Mouse (Mus musculus) midbrain, embryonic 12.5 days (tissue): Measurements from ENCODE around the gene Sae1. TPM values are rescaled to one million over a fixed set of nuclear protein-coding genes. Genes with fewer than 3 reads are reported as not detected.

Experiments
- ATAC-seq: fragments of 200-750 bp; cut with Nextera tagmentation; 2 replicates; pipeline ENCODE4 v1.8.0; 2017; ENCODE audit warnings: low read depth, moderate TSS enrichment, moderate library complexity; ENCODE audit not compliant: low FRiP score
- H3K27ac ChIP-seq: fragments of 300-500 bp; sonication (generic); replicated peaks from 2 replicates; pipeline ENCODE4 v1.5.1; 2016; ENCODE audit warnings: mild to moderate bottlenecking
- H3K27me3 ChIP-seq: fragments of 300-500 bp; sonication (generic); 2 replicates; pipeline ENCODE4 v1.6.1; 2016; ENCODE audit warnings: mild to moderate bottlenecking
- H3K36me3 ChIP-seq: fragments of 300-500 bp; sonication (generic); 2 replicates; pipeline ENCODE4 v1.6.1; 2016
- H3K4me1 ChIP-seq: fragments of 300-500 bp; sonication (generic); 2 replicates; pipeline ENCODE4 v1.6.1; 2016
- H3K4me2 ChIP-seq: fragments of 300-500 bp; sonication (generic); replicated peaks from 2 replicates; pipeline ENCODE4 v1.6.1; 2016; ENCODE audit warnings: mild to moderate bottlenecking, moderate library complexity
- H3K4me3 ChIP-seq: fragments of 300-500 bp; sonication (generic); 2 replicates; pipeline ENCODE4 v1.5.1; 2016; ENCODE audit warnings: mild to moderate bottlenecking
- H3K9ac ChIP-seq: fragments of 300-500 bp; sonication (generic); replicated peaks from 2 replicates; pipeline ENCODE4 v1.6.1; 2016; ENCODE audit warnings: mild to moderate bottlenecking, moderate library complexity
- H3K9me3 ChIP-seq: fragments of 300-500 bp; sonication (generic); 2 replicates; pipeline ENCODE4 v1.6.1; 2016; ENCODE audit warnings: mild to moderate bottlenecking
- WGBS: fragments of 180-500 bp; shearing (Covaris S2); methylation state at CpG from one replicate; pipeline ENCODE4 v1.1.7; 2016; 5-methylcytosine and 5-hydroxymethylcytosine counted together
- polyA plus RNA-seq: library from polyadenylated mRNA; unstranded; fragments of >200 nt; fragmentation: Nextera tagmentation; extraction: Ambion mirVana; gene quantifications from 2 replicates; pipeline ENCODE4 v1.2.1, GENCODE M21; 2016

Gene Sae1
- polyA plus RNA-seq, 1 experiment from 2014 or later: 331 TPM

- Histone ChIP-seq H3K4me3 (no peak overlapping the region), H3K9me3 (no peaks in the 10 kb centered on the region), H3K27ac (peak overlapping the region; percentile 72), H3K4me2 (no peak overlapping the region), H3K27me3 (no peaks in the 10 kb centered on the region), H3K36me3 (peaks cover 32% of the 10 kb centered on the region), H3K4me1 (peaks cover 24% of the 10 kb centered on the region), H3K9ac (no peak overlapping the region)
- no peak for ATAC-seq
- 29% methylated on average over 2 of the region's 2 CpGs for WGBS
Measured at GRCm38 (mm10) chr7:16412930-16413329, 25.3 kb upstream of the Sae1 start.

GRCm38 (mm10) chr7:16412220-16412896 is 24.8 kb upstream of the Sae1 start:
- Histone ChIP-seq H3K36me3 (peaks cover 29% of the 10 kb centered on the region), H3K4me2 (no peak overlapping the region)

GRCm38 (mm10) chr7:16411100-16411499 is 23.5 kb upstream of the Sae1 start:
- 0 out of 2 replicates have a peak overlapping the region, but pooled peaks have one; percentile 8 for H3K27ac ChIP-seq
- 91% methylated on average over 5 of the region's 5 CpGs for WGBS
- no peak overlapping the region for H3K9ac ChIP-seq
- H3K4me1 ChIP-seq: peaks cover 27% of the 10 kb centered on the region
- no peaks in the 10 kb centered on the region for H3K27me3 ChIP-seq
- H3K36me3 ChIP-seq: peaks cover 17% of the 10 kb centered on the region
- H3K4me3 ChIP-seq: no peak overlapping the region
- no peaks in the 10 kb centered on the region for H3K9me3 ChIP-seq
- no peak overlapping the region for H3K4me2 ChIP-seq
- ATAC-seq: no peak

More at GRCm38 (mm10) chr7:16412220-16412896, 24.8 kb upstream of the Sae1 start:
- WGBS: 88% methylated on average over 8 of the region's 8 CpGs
- peaks cover 24% of the 10 kb centered on the region for H3K4me1 ChIP-seq
- no peak overlapping the region for H3K9ac ChIP-seq
- no peak overlapping the region for H3K4me3 ChIP-seq
- H3K27me3 ChIP-seq: no peaks in the 10 kb centered on the region
- H3K9me3 ChIP-seq: no peaks in the 10 kb centered on the region
- no peak for ATAC-seq
- peak overlapping the region; percentile 72 for H3K27ac ChIP-seq

GRCm38 (mm10) chr7:16406978-16407377 is 19.4 kb upstream of the Sae1 start:
- 93% methylated on average over 3 of the region's 3 CpGs for WGBS
- H3K27ac ChIP-seq: no peak overlapping the region
- H3K36me3 ChIP-seq: 0 out of 2 replicates have a peak, but pooled peaks cover 7% of the 10 kb centered on the region
- no peak for ATAC-seq
- no peak overlapping the region for H3K4me2 ChIP-seq
- peaks cover 34% of the 10 kb centered on the region for H3K4me1 ChIP-seq
- no peak overlapping the region for H3K9ac ChIP-seq
- no peaks in the 10 kb centered on the region for H3K27me3 ChIP-seq
- H3K4me3 ChIP-seq: no peak overlapping the region
- H3K9me3 ChIP-seq: no peaks in the 10 kb centered on the region

- Histone ChIP-seq H3K27ac (peak overlapping the region; percentile 60), H3K4me1 (peaks cover 32% of the 10 kb centered on the region), H3K36me3 (0 out of 2 replicates have a peak, but pooled peaks cover 7% of the 10 kb centered on the region), H3K4me3 (no peak overlapping the region), H3K9ac (0 out of 2 replicates have a peak overlapping the region, but pooled peaks have one; percentile 25), H3K9me3 (no peaks in the 10 kb centered on the region), H3K27me3 (no peaks in the 10 kb centered on the region), H3K4me2 (peak overlapping the region; percentile 16)
- ATAC-seq: no peak
- WGBS: 73% methylated on average over 11 of the region's 11 CpGs
Measured at GRCm38 (mm10) chr7:16405516-16406351, 18.1 kb upstream of the Sae1 start.

- Histone ChIP-seq H3K9ac (peak overlapping the region; percentile 25; the same call in 1 of the 2 replicates), H3K9me3 (no peaks in the 10 kb centered on the region), H3K4me2 (0 out of 2 replicates have a peak overlapping the region, but pooled peaks have one; percentile 16), H3K27me3 (no peaks in the 10 kb centered on the region), H3K4me1 (peaks cover 32% of the 10 kb centered on the region), H3K27ac (peak overlapping the region; percentile 60; the same call in 1 of the 2 replicates), H3K36me3 (0 out of 2 replicates have a peak, but pooled peaks cover 7% of the 10 kb centered on the region), H3K4me3 (no peak overlapping the region)
- no peak for ATAC-seq
- WGBS: 86% methylated on average over 2 of the region's 2 CpGs
Measured at GRCm38 (mm10) chr7:16405073-16405455, 17.5 kb upstream of the Sae1 start.

GRCm38 (mm10) chr7:16404315-16405072 is 16.9 kb upstream of the Sae1 start:
- Histone ChIP-seq H3K4me1 (peaks cover 32% of the 10 kb centered on the region), H3K27me3 (no peaks in the 10 kb centered on the region), H3K4me3 (no peak overlapping the region), H3K36me3 (0 out of 2 replicates have a peak, but pooled peaks cover 7% of the 10 kb centered on the region), H3K9ac (peak overlapping the region; percentile 25), H3K4me2 (peak overlapping the region; percentile 13; the same call in 1 of the 2 replicates), H3K9me3 (no peaks in the 10 kb centered on the region), H3K27ac (0 out of 2 replicates have a peak overlapping the region, but pooled peaks have one; percentile 60)
- no peak for ATAC-seq
- WGBS: 79% methylated on average over 3 of the region's 3 CpGs

- H3K36me3 ChIP-seq: 0 out of 2 replicates have a peak, but pooled peaks cover 6% of the 10 kb centered on the region
- no peak for ATAC-seq
- H3K4me3 ChIP-seq: peak overlapping the region; percentile 92
- H3K27me3 ChIP-seq: no peaks in the 10 kb centered on the region
- H3K4me2 ChIP-seq: peak overlapping the region; percentile 82
- H3K4me1 ChIP-seq: peaks cover 40% of the 10 kb centered on the region
- 31% methylated on average over 21 of the region's 21 CpGs for WGBS
- no peaks in the 10 kb centered on the region for H3K9me3 ChIP-seq
- peak overlapping the region; percentile 100 for H3K9ac ChIP-seq
- H3K27ac ChIP-seq: peak overlapping the region; percentile 100
Measured at GRCm38 (mm10) chr7:16402968-16403948, 15.7 kb upstream of the Sae1 start.

- H3K27me3 ChIP-seq: no peaks in the 10 kb centered on the region
Measured at GRCm38 (mm10) chr7:16402449-16402848, 14.8 kb upstream of the Sae1 start.

GRCm38 (mm10) chr7:16401991-16402431 is 14.4 kb upstream of the Sae1 start:
- Histone ChIP-seq H3K9ac (peak overlapping the region; percentile 100), H3K9me3 (no peaks in the 10 kb centered on the region), H3K27ac (peak overlapping the region; percentile 100), H3K36me3 (no peaks in the 10 kb centered on the region), H3K4me3 (peak overlapping the region; percentile 92), H3K27me3 (no peaks in the 10 kb centered on the region), H3K4me2 (peak overlapping the region; percentile 82), H3K4me1 (peaks cover 40% of the 10 kb centered on the region)
- WGBS: 0% methylated on average over 16 of the region's 17 CpGs
- ATAC-seq: no peak

More at GRCm38 (mm10) chr7:16402449-16402848, 14.8 kb upstream of the Sae1 start:
- Histone ChIP-seq H3K9ac (peak overlapping the region; percentile 100), H3K27ac (peak overlapping the region; percentile 100), H3K9me3 (no peaks in the 10 kb centered on the region), H3K4me1 (peaks cover 40% of the 10 kb centered on the region), H3K4me2 (peak overlapping the region; percentile 82), H3K36me3 (no peaks in the 10 kb centered on the region), H3K4me3 (peak overlapping the region; percentile 92)
- ATAC-seq: no peak
- under 1% methylated on average over 9 of the region's 9 CpGs for WGBS
